Mouse (Mus musculus) urinary bladder, postnatal 25 days (tissue): ENCODE measurements around the gene Dysf.

Experiments
- DNase-seq: peaks from one replicate; pipeline ENCODE4 v3.0.0; 2022; ENCODE audit warnings: low spot score

The Dysf gene

GRCm38 (mm10) chr6:84119731-84120530 is 111.5 kb downstream of the Dysf start:
- no peak for DNase-seq

- no peak for DNase-seq
Measured at GRCm38 (mm10) chr6:84124609-84125008, 116.2 kb downstream of the Dysf start.

GRCm38 (mm10) chr6:84125101-84125500 is 116.7 kb downstream of the Dysf start:
- DNase-seq, result no peak

GRCm38 (mm10) chr6:84128229-84128628 is 119.8 kb downstream of the Dysf start:
- no peak for DNase-seq

GRCm38 (mm10) chr6:84130867-84131266 is 122.5 kb downstream of the Dysf start:
- no peak for DNase-seq

- no peak for DNase-seq
Measured at GRCm38 (mm10) chr6:84131539-84131938, 123.1 kb downstream of the Dysf start.

- DNase-seq, result no peak
Measured at GRCm38 (mm10) chr6:84133053-84133452, 124.7 kb downstream of the Dysf start.

- no peak for DNase-seq
Measured at GRCm38 (mm10) chr6:84133996-84134721, 125.8 kb downstream of the Dysf start.

GRCm38 (mm10) chr6:84134722-84135394 is 126.5 kb downstream of the Dysf start:
- no peak for DNase-seq

GRCm38 (mm10) chr6:84135709-84136108 is 127.3 kb downstream of the Dysf start:
- DNase-seq, result no peak

- no peak for DNase-seq
Measured at GRCm38 (mm10) chr6:84136345-84136744, 128.0 kb downstream of the Dysf start.

GRCm38 (mm10) chr6:84139932-84140331 is 131.5 kb downstream of the Dysf start:
- peak; percentile 6 for DNase-seq

GRCm38 (mm10) chr6:84142481-84142880 is 134.1 kb downstream of the Dysf start:
- no peak for DNase-seq

- no peak for DNase-seq
Measured at GRCm38 (mm10) chr6:84143328-84143727, 134.9 kb downstream of the Dysf start.

GRCm38 (mm10) chr6:84144393-84144792 is 136.0 kb downstream of the Dysf start:
- DNase-seq, result no peak

- no peak for DNase-seq
Measured at GRCm38 (mm10) chr6:84147206-84148004, 139.0 kb downstream of the Dysf start.

GRCm38 (mm10) chr6:84148470-84148869 is 140.1 kb downstream of the Dysf start:
- no peak for DNase-seq

- no peak for DNase-seq
Measured at GRCm38 (mm10) chr6:84154508-84154907, 146.1 kb downstream of the Dysf start.

- no peak for DNase-seq
Measured at GRCm38 (mm10) chr6:84155765-84156164, 147.4 kb downstream of the Dysf start.

- no peak for DNase-seq
Measured at GRCm38 (mm10) chr6:84156481-84157025, 148.2 kb downstream of the Dysf start.

- DNase-seq, result no peak
Measured at GRCm38 (mm10) chr6:84159046-84159445, 150.7 kb downstream of the Dysf start.

- DNase-seq, result no peak
Measured at GRCm38 (mm10) chr6:84167612-84168011, 159.2 kb downstream of the Dysf start.
